Mouse (Mus musculus) intestine, postnatal 0 days (tissue): ENCODE data around the gene Ifnlr1. TPM values are rescaled to one million over a fixed set of nuclear protein-coding genes. Genes with fewer than 3 reads are reported as not detected.

Experiments
- ATAC-seq: fragments of 200-750 bp; cut with Nextera tagmentation; 2 replicates; pipeline ENCODE4 v1.8.0; 2017; ENCODE audit warnings: mild to moderate bottlenecking, moderate TSS enrichment, moderate library complexity
- H3K27ac ChIP-seq: fragments of 300-500 bp; sonication (generic); 2 replicates; pipeline ENCODE4 v1.5.1; 2014; ENCODE audit warnings: mild to moderate bottlenecking, low read depth, low read length, moderate library complexity
- H3K27me3 ChIP-seq: fragments of 300-500 bp; sonication (generic); replicated peaks from 2 replicates; pipeline ENCODE4 v1.6.1; 2014; ENCODE audit warnings: low read length, mixed read lengths; ENCODE audit not compliant: control insufficient read depth, insufficient read depth
- H3K36me3 ChIP-seq: fragments of 300-500 bp; sonication (generic); 2 replicates; pipeline ENCODE4 v1.6.1; 2014; ENCODE audit warnings: mild to moderate bottlenecking, moderate library complexity; ENCODE audit not compliant: control insufficient read depth, insufficient read depth
- H3K4me1 ChIP-seq: fragments of 300-500 bp; sonication (generic); replicated peaks from 2 replicates; pipeline ENCODE4 v1.6.1; 2014; ENCODE audit warnings: antibody characterized with exemption, low read length, mixed read lengths; ENCODE audit not compliant: control insufficient read depth, insufficient read depth
- H3K4me2 ChIP-seq: fragments of 300-500 bp; sonication (generic); replicated peaks from 2 replicates; pipeline ENCODE4 v1.6.1; 2014; ENCODE audit warnings: low read depth, mild to moderate bottlenecking, moderate library complexity
- H3K4me3 ChIP-seq: fragments of 300-500 bp; sonication (generic); 2 replicates; pipeline ENCODE4 v1.5.1; 2014; ENCODE audit warnings: low read depth, low read length
- H3K9ac ChIP-seq: fragments of 300-500 bp; sonication (generic); 2 replicates; pipeline ENCODE4 v1.6.1; 2014; ENCODE audit warnings: mild to moderate bottlenecking, low read depth, low read length
- H3K9me3 ChIP-seq: fragments of 300-500 bp; sonication (generic); 2 replicates; pipeline ENCODE4 v1.6.1; 2016; ENCODE audit warnings: mixed run types; ENCODE audit not compliant: control insufficient read depth
- CTCF ChIP-seq: sonication (generic); IDR thresholded peaks from 2 replicates; pipeline ENCODE4 v1.5.1; 2016; ENCODE audit warnings: low read depth, mild to moderate bottlenecking, control low read depth, antibody characterized with exemption, moderate library complexity
- WGBS: fragments of 180-500 bp; shearing (Covaris S2); extraction: QIAGEN DNeasy Blood & Tissue Kit; methylation state at CpG from one replicate; pipeline ENCODE4 v1.1.7; 2014; 5-methylcytosine and 5-hydroxymethylcytosine counted together
- polyA plus RNA-seq: library from polyadenylated mRNA; unstranded; fragments of >200 nt; fragmentation: Nextera tagmentation; extraction: Ambion mirVana; gene quantifications from 2 replicates; pipeline ENCODE4 v1.2.1, GENCODE M21; 2015

The Ifnlr1 gene
- polyA plus RNA-seq, 1 experiment from 2014 or later = 5.5 TPM

DNA sequence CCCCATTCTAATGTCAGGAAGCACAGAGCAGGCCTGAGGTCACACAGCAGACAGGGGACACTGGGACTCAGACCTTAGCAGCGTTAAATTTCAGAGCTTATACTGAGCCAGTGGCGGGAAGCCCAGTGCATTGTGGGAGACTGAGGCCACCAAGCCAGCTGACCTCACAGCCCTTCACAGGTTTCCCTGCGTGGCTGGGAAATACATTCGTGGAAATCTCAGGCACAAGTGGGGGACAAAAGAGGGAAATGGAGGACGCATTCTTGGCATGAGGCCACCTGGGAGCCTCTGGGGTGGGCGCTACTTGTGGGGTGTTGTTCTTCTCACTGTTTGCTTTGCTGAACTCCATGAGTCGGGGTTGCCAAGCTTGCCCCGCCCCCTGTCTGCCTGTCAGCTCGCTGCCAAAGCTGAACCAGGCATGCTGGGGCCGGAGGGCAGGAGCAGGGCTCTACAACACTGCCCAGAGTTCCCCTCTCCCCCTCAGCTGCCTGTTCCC is 29.9 kb upstream of the Ifnlr1 start:
- 0 out of 2 replicates have a peak, but pooled peaks have one; percentile 17 for ATAC-seq
- no peaks in the 10 kb centered on the region for H3K27me3 ChIP-seq
- H3K27ac ChIP-seq = no peak overlapping the region; the same call in 1 of the 2 replicates
- no peaks in the 10 kb centered on the region for H3K36me3 ChIP-seq
- peaks cover 3% of the 10 kb centered on the region for H3K4me1 ChIP-seq
- H3K4me3 ChIP-seq = no peak overlapping the region
- no peak overlapping the region for H3K9ac ChIP-seq
- H3K9me3 ChIP-seq = no peaks in the 10 kb centered on the region
- peak; percentile 39 for TF ChIP-seq CTCF
- 20% methylated on average over 10 of the region's 10 CpGs for WGBS
- peak overlapping the region; percentile 30; the same call in 1 of the 2 replicates for H3K4me2 ChIP-seq

DNA sequence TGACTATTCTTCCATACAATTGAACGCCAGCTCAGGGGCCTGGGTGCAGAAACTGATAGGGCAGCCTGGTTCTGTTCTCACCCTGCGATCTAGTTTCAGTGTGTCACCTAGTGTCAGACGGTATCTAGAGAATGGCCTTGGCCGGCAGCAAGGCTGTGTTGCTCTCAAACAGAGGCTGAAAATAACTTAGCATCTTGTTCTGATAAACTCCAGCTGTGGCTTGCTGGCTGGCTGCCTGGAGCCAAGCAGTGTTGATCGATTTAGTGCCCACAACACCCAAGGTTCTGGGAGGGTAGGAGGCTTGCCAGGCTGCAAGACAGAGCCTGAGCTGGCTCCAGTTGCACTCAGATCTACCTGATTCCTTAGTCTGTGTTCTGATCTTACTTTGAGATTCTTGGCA is 27.6 kb upstream of the Ifnlr1 start:
- WGBS = 61% methylated on average over 5 of the region's 5 CpGs
- Histone ChIP-seq H3K4me2 (no peak overlapping the region), H3K4me1 (peaks cover 3% of the 10 kb centered on the region), H3K4me3 (no peak overlapping the region), H3K27ac (no peak overlapping the region), H3K9ac (no peak overlapping the region), H3K36me3 (no peaks in the 10 kb centered on the region), H3K9me3 (no peaks in the 10 kb centered on the region), H3K27me3 (no peaks in the 10 kb centered on the region)
- no peak for TF ChIP-seq CTCF
- no peak for ATAC-seq

DNA sequence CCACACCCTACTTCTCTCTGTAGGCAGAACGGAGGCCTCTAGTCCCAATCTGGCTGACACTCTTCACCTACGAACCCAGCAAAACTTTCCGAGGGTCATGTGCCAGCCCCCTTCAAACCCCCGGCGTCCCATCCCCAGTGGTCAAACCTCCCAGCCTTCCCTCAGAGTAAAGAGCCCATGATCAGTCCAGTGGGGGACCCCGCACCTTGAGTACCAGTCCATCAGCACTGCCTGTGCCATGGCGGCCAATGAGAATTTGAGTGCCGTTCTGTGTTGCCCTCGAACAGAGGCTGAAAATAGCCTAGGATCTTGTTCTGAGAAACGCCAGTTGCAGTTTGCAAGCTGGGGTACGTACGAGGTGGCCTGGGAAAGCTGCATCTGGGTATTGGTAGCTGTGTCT is 27.2 kb upstream of the Ifnlr1 start:
- WGBS = 88% methylated on average over 12 of the region's 12 CpGs
- TF ChIP-seq CTCF = no peak
- H3K4me1 ChIP-seq = peaks cover 3% of the 10 kb centered on the region
- H3K4me3 ChIP-seq = no peak overlapping the region
- H3K27ac ChIP-seq = no peak overlapping the region
- ATAC-seq = no peak
- no peak overlapping the region for H3K9ac ChIP-seq
- no peaks in the 10 kb centered on the region for H3K9me3 ChIP-seq
- H3K4me2 ChIP-seq = no peak overlapping the region
- no peaks in the 10 kb centered on the region for H3K36me3 ChIP-seq
- no peaks in the 10 kb centered on the region for H3K27me3 ChIP-seq

DNA sequence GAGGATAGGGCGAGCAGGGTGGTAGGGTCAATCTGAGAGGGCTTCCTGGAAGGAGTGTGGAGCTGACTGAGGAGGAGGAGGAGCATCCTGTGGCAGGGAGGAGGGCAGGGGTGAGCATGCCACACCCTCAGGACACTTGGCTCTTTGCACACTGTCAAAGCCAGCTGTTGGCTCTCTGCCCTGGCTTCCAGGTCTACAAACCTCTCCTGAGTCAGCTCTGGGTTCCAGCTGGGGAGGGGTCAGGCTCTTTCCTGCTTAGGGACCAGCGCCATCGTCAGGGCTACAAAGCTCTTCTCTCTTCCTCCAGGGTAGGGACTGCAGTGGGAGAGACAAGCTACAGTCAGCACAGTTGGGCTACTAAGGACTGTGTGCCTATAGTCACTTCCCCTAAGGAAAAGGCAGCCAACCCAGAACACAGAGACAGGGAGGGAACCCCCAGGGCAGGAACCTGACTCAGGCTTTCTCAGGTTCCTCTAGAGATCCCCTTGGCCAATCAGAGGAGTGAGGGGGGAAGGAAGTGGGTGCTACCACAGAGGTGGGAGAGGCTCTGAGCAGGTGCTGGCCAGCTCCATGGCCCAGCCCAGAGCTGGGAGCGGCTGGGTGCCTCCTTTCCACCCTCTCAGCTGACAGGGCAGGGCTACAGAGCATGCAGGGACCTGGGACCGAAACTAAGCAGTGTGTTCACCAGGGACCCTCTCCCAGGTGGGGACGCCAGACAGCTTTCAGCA is 24.8 kb upstream of the Ifnlr1 start:
- no peaks in the 10 kb centered on the region for H3K27me3 ChIP-seq
- no peaks in the 10 kb centered on the region for H3K9me3 ChIP-seq
- H3K9ac ChIP-seq = no peak overlapping the region
- ATAC-seq = peak; percentile 87
- WGBS = 42% methylated on average over 6 of the region's 6 CpGs
- TF ChIP-seq CTCF = peak; percentile 38
- peaks cover 3% of the 10 kb centered on the region; the same call in 1 of the 2 replicates for H3K4me1 ChIP-seq
- H3K36me3 ChIP-seq = no peaks in the 10 kb centered on the region
- no peak overlapping the region for H3K4me3 ChIP-seq
- H3K27ac ChIP-seq = no peak overlapping the region
- H3K4me2 ChIP-seq = no peak overlapping the region

DNA sequence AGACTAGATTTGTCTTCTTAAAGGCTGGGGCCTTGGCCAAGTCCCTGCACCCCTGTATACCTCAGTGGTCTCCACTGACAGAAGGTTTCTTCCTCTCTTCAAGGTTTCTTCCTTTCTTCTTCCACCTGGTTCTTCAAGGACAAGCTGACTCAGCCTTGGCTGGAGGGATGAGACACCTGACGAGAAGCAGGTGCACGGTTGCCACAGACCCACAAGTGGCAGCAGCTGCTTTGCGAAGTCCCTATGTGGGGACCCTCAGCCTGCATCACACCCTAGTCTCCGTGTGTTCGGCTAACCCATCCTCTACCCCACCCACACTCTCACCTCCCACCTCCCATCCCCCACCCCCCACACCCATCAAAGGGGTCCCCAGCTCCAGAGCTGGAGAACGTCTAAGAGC is 24.1 kb upstream of the Ifnlr1 start:
- Histone ChIP-seq H3K4me2 (no peak overlapping the region), H3K36me3 (no peaks in the 10 kb centered on the region), H3K9ac (no peak overlapping the region), H3K9me3 (no peaks in the 10 kb centered on the region), H3K27me3 (no peaks in the 10 kb centered on the region; the same call in 1 of the 2 replicates), H3K4me1 (peaks cover 3% of the 10 kb centered on the region; the same call in 1 of the 2 replicates), H3K4me3 (no peak overlapping the region), H3K27ac (no peak overlapping the region)
- no peak for ATAC-seq
- 62% methylated on average over 6 of the region's 6 CpGs for WGBS
- TF ChIP-seq CTCF = no peak

DNA sequence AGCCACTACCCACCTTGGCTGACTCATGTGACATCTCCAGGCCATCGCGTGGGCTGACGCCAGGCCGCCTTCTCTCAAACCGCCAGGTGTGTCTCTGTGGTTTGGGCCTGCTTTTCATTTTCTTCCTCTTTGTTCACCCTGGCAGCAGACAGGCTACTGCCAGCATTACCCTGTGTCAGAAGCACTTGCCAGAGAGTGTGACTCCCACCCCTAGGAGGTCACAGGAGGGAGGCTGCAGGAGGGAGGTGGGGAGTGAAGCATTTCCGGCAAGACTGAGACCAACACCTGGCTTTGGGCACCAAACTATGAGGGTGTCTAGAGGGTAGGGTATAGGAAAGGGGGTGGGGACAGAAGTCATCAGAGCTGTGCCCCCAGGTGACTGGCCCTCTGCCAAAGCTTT is 21.4 kb upstream of the Ifnlr1 start:
- no peak for TF ChIP-seq CTCF
- Histone ChIP-seq H3K4me1 (no peaks in the 10 kb centered on the region), H3K27me3 (no peaks in the 10 kb centered on the region; the same call in 1 of the 2 replicates), H3K9me3 (no peaks in the 10 kb centered on the region), H3K27ac (no peak overlapping the region), H3K4me2 (no peak overlapping the region), H3K4me3 (no peak overlapping the region), H3K9ac (no peak overlapping the region), H3K36me3 (no peaks in the 10 kb centered on the region)
- no peak for ATAC-seq
- WGBS = 83% methylated on average over 6 of the region's 6 CpGs
